Mouse (Mus musculus): ENCODE results near the gene Sema6b. TPM values are rescaled to one million over a fixed set of nuclear protein-coding genes. Genes with fewer than 3 reads are reported as not detected.

The Sema6b gene
- total and polyA plus RNA-seq, 3 experiments: 0.71 to 2.2 (median 1.3) TPM

GRCm38 (mm10) chr17:56148790-56149618 is 8.9 kb upstream of the Sema6b start:
- H3K4me3 ChIP-seq (replicated peaks in 1 of 3; ENCODE audit: low read depth in 2 of 3, low read length in 2 of 3, poor library complexity in 1 of 3): no peak overlapping the region
- TF ChIP-seq POLR2AphosphoS2 (IDR thresholded peaks at IDR 0.05; ENCODE audit: low read depth, low read length) (no peak), JUND (conservative IDR thresholded peaks at IDR 0.05; ENCODE audit: low read depth, low read length) (no peak), IRF4 (IDR thresholded peaks at IDR 0.05; ENCODE audit: low read depth, low read length) (no peak), USF2 (conservative IDR thresholded peaks at IDR 0.05; ENCODE audit: low read depth, low read length) (no peak), MXI1 (IDR thresholded peaks at IDR 0.05; ENCODE audit: low read depth, low read length) (no peak), PAX5 (IDR thresholded peaks at IDR 0.05; ENCODE audit: low read length) (no peak), RAD21 (IDR thresholded peaks at IDR 0.05; ENCODE audit: low read depth, low read length) (no peak), EP300 (IDR thresholded peaks at IDR 0.05; ENCODE audit: low read length) (no peak)
- H3K9me3 ChIP-seq (replicated peaks; ENCODE audit: low read length): no peaks in the 10 kb centered on the region
- no peak overlapping the region for H3K27ac ChIP-seq (ENCODE audit: insufficient read depth, low read depth)
- no peaks in the 10 kb centered on the region for H3K36me3 ChIP-seq (replicated peaks in 1 of 2; ENCODE audit: control insufficient read depth in 1 of 2, insufficient read depth in 1 of 2, low read length in 1 of 2)
- dilution Hi-C loops (cut with MboI; ENCODE audit: extremely low pct_ligation_motif_present, extremely low pct_unique_long_range_greater_than_20kb, low sequenced_read_pairs) (no loop called here), in situ Hi-C loops (cut with MboI; ENCODE audit: low pct_ligation_motif_present, low pct_unique_long_range_greater_than_20kb, low sequenced_read_pairs) (no loop called here)
- H3K4me1 ChIP-seq (ENCODE audit: control insufficient read depth in 1 of 2, insufficient read depth in 2 of 2): peaks cover 30 to 65% of the 10 kb centered on the region in 2 experiments
- no peaks in the 10 kb centered on the region for H3K79me2 ChIP-seq (replicated peaks; ENCODE audit: control insufficient read depth, extremely low read depth, insufficient read depth, poor library complexity, severe bottlenecking)
- no peak overlapping the region for H3K9ac ChIP-seq (ENCODE audit: insufficient read depth, low read depth)
- no peak for DNase-seq (ENCODE audit: extremely low read depth)
- H3K27me3 ChIP-seq (replicated peaks): peaks cover 95% of the 10 kb centered on the region
- no peak overlapping the region for H3K4me2 ChIP-seq (ENCODE audit: insufficient read depth, low read depth, poor library complexity, severe bottlenecking)

- peaks cover 95% of the 10 kb centered on the region for H3K27me3 ChIP-seq (replicated peaks)
- no peaks in the 10 kb centered on the region for H3K36me3 ChIP-seq (replicated peaks in 1 of 2; ENCODE audit: control insufficient read depth in 1 of 2, insufficient read depth in 1 of 2, low read length in 1 of 2)
- dilution Hi-C loops (cut with MboI; ENCODE audit: extremely low pct_ligation_motif_present, extremely low pct_unique_long_range_greater_than_20kb, low sequenced_read_pairs) (no loop called here), in situ Hi-C loops (cut with MboI; ENCODE audit: low pct_ligation_motif_present, low pct_unique_long_range_greater_than_20kb, low sequenced_read_pairs) (no loop called here)
- no peak overlapping the region for H3K27ac ChIP-seq (ENCODE audit: insufficient read depth, low read depth)
- peaks cover 27 to 72% of the 10 kb centered on the region in 2 experiments for H3K4me1 ChIP-seq (ENCODE audit: control insufficient read depth in 1 of 2, insufficient read depth in 2 of 2)
- DNase-seq (ENCODE audit: extremely low read depth): peak; percentile 75
- H3K79me2 ChIP-seq (replicated peaks; ENCODE audit: control insufficient read depth, extremely low read depth, insufficient read depth, poor library complexity, severe bottlenecking): no peaks in the 10 kb centered on the region
- H3K4me2 ChIP-seq (ENCODE audit: insufficient read depth, low read depth, poor library complexity, severe bottlenecking): no peak overlapping the region
- TF ChIP-seq KAT2A (IDR thresholded peaks at IDR 0.05; ENCODE audit: insufficient replicate concordance, low read length): no peak
- peak; percentile 39; the same call in 1 of the 2 replicates for TF ChIP-seq IRF4 (IDR thresholded peaks at IDR 0.05; ENCODE audit: low read depth, low read length)
- TF ChIP-seq MXI1 (IDR thresholded peaks at IDR 0.05; ENCODE audit: low read depth, low read length): 0 out of 2 replicates have a peak, but pooled peaks have one; percentile 27
- no peak for TF ChIP-seq JUN (IDR thresholded peaks at IDR 0.05; ENCODE audit: insufficient read depth, low read depth, low read length)
- TF ChIP-seq ZC3H11A (IDR thresholded peaks at IDR 0.05; ENCODE audit: low read depth, low read length): no peak
- TF ChIP-seq BHLHE40 (IDR thresholded peaks at IDR 0.05; ENCODE audit: low read depth, low read length): peak; percentile 89
- peak; percentile 25; the same call in 1 of the 2 replicates for TF ChIP-seq MEF2A (IDR thresholded peaks at IDR 0.05; ENCODE audit: borderline replicate concordance, low read depth, low read length)
- TF ChIP-seq USF2 (conservative IDR thresholded peaks at IDR 0.05; ENCODE audit: low read depth, low read length): no peak
- TF ChIP-seq POLR2AphosphoS2 (IDR thresholded peaks at IDR 0.05; ENCODE audit: low read depth, low read length): no peak
- TF ChIP-seq ZNF384 (IDR thresholded peaks at IDR 0.05; ENCODE audit: low read depth, low read length): peak; percentile 32
- TF ChIP-seq SMC3 (IDR thresholded peaks at IDR 0.05; ENCODE audit: low read depth, low read length): no peak
- no peak for TF ChIP-seq MAFK (IDR thresholded peaks at IDR 0.05; ENCODE audit: insufficient replicate concordance, low read length)
- TF ChIP-seq TCF12 (IDR thresholded peaks at IDR 0.05; ENCODE audit: low read depth, low read length): peak; percentile 87; the same call in 1 of the 2 replicates
- no peak for TF ChIP-seq RAD21 (IDR thresholded peaks at IDR 0.05; ENCODE audit: low read depth, low read length)
- TF ChIP-seq MAX (IDR thresholded peaks at IDR 0.05; ENCODE audit: low read length): peak; percentile 56; the same call in 1 of the 2 replicates
- peak; percentile 66 for TF ChIP-seq ETS1 (conservative IDR thresholded peaks at IDR 0.05; ENCODE audit: low read depth, low read length)
- no peak for TF ChIP-seq RCOR1 (conservative IDR thresholded peaks at IDR 0.05; ENCODE audit: low read depth, low read length)
- TF ChIP-seq CHD1 (IDR thresholded peaks at IDR 0.05; ENCODE audit: low read depth, low read length): no peak
- TF ChIP-seq EP300 (IDR thresholded peaks at IDR 0.05; ENCODE audit: low read length): peak; percentile 42; the same call in 1 of the 2 replicates
- no peak for TF ChIP-seq CTCF (conservative IDR thresholded peaks at IDR 0.05 in 1 of 2, IDR thresholded peaks at IDR 0.05 in 1 of 2; ENCODE audit: low read depth in 2 of 2, low read length in 2 of 2)
- no peak for TF ChIP-seq UBTF (IDR thresholded peaks at IDR 0.05; ENCODE audit: low read depth, low read length)
- no peak; the same call in 1 of the 2 replicates for TF ChIP-seq ELF1 (IDR thresholded peaks at IDR 0.05; ENCODE audit: low read depth, low read length)
- H3K9ac ChIP-seq (ENCODE audit: insufficient read depth, low read depth): no peak overlapping the region
- H3K9me3 ChIP-seq (replicated peaks; ENCODE audit: low read length): no peaks in the 10 kb centered on the region
- H3K4me3 ChIP-seq (replicated peaks in 1 of 3; ENCODE audit: low read depth in 2 of 3, low read length in 2 of 3, poor library complexity in 1 of 3): no peak overlapping the region
Observed at GRCm38 (mm10) chr17:56148280-56148679, 8.1 kb upstream of the Sema6b start.
